Mouse (Mus musculus): ENCODE measurements around the gene Furin. TPM values are rescaled to one million over a fixed set of nuclear protein-coding genes. Genes with fewer than 3 reads are reported as not detected.

Furin gene
- polyA plus RNA-seq, 3 experiments from 2014 or later: 8.4 to 19.1 (median 8.6) TPM

DNA sequence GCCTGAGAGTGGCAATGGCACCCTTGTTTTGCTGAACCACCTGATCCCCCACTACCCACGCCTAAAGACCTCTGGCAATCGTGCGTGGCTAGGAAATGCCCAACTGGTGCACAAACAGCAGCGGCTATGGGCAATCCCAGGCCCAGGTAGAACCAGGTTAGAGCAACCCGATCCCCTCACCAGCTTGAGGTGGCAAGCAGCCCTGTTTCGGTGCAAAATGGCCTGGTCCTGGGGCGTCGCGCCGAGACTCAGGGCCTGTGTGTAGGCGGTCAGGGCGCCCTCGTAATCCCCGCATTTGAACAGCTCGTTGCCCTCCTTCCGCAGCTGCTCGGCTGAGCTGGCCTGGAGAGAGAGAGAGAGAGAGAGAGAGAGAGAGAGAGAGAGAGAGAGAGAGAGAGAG, 65.9 kb downstream of the Furin start:
- no peak for ATAC-seq

Other genes with a start within 250 kb of the Furin start
- gene Sema4b, start 218.6 kb downstream of the Furin start, polyA plus RNA-seq (2017; shearing (Covaris generic)): 10 to 100 TPM; 17.4 to 22.3 (median 18.0) TPM
- 100 to 1,000 TPM in 1 of 3 experiments, 10 to 100 TPM in 2; 97.8 to 140 (median 99.4) TPM for gene Cib1, start 172.6 kb downstream of the Furin start, polyA plus RNA-seq (2017; shearing (Covaris generic))
- 10 to 100 TPM in 1 of 3 experiments, 1 to 10 TPM in 2; 5.7 to 10.3 (median 6.7) TPM for gene Gdpgp1, start 172.6 kb downstream of the Furin start, polyA plus RNA-seq (2017; shearing (Covaris generic))
- not detected for gene Ttll13, start 159.1 kb downstream of the Furin start, polyA plus RNA-seq (2017; shearing (Covaris generic))
- 10 to 100 TPM; 25.0 to 31.5 (median 26.9) TPM for gene Ngrn, start 144.2 kb downstream of the Furin start, polyA plus RNA-seq (2017; shearing (Covaris generic))
- gene Vps33b, start 135.8 kb downstream of the Furin start, polyA plus RNA-seq (2017; shearing (Covaris generic)): 10 to 100 TPM; 22.7 to 35.2 (median 25.1) TPM
- gene Prc1, start 111.0 kb downstream of the Furin start, polyA plus RNA-seq (2017; shearing (Covaris generic)): 100 to 1,000 TPM in 1 of 3 experiments, 10 to 100 TPM in 2; 11.6 to 139 (median 16.8) TPM
- gene Rccd1, start 81.0 kb downstream of the Furin start, polyA plus RNA-seq (2017; shearing (Covaris generic)): 10 to 100 TPM in 1 of 3 experiments, 1 to 10 TPM in 2; 3.4 to 10.0 (median 6.5) TPM
- 10 to 100 TPM; 39.3 to 51.1 (median 40.1) TPM for gene Unc45a, start 64.4 kb downstream of the Furin start, polyA plus RNA-seq (2017; shearing (Covaris generic))
- 10 to 100 TPM in 1 of 3 experiments, 1 to 10 TPM in 2; 1.8 to 12.2 (median 8.2) TPM for gene Hddc3, start 62.3 kb downstream of the Furin start, polyA plus RNA-seq (2017; shearing (Covaris generic))
- gene Man2a2, start 34.1 kb downstream of the Furin start, polyA plus RNA-seq (2017; shearing (Covaris generic)): 10 to 100 TPM; 11.1 to 30.9 (median 16.4) TPM
- 1 to 10 TPM in 2 of 3 experiments, under 1 TPM in 1; 0.54 to 5.8 (median 2.4) TPM for gene Fes, start 17.5 kb downstream of the Furin start, polyA plus RNA-seq (2017; shearing (Covaris generic))
- 10 to 100 TPM in 1 of 3 experiments, 1 to 10 TPM in 2; 6.5 to 10.1 (median 9.6) TPM for gene Blm, start 129.7 kb upstream of the Furin start, polyA plus RNA-seq (2017; shearing (Covaris generic))